Mouse (Mus musculus): ENCODE data around the gene Ccdc186.

The Ccdc186 gene

GRCm38 (mm10) chr19:56746618-56747017 is 75.4 kb downstream of the Ccdc186 start:
- TF ChIP-seq GATA4 (IDR thresholded peaks at IDR 0.05; ENCODE audit: insufficient replicate concordance, low read length): no peak

- no peak for TF ChIP-seq GATA4 (IDR thresholded peaks at IDR 0.05; ENCODE audit: insufficient replicate concordance, low read length)
Observed at GRCm38 (mm10) chr19:56745528-56745927, 76.5 kb downstream of the Ccdc186 start.

- no peak for TF ChIP-seq GATA4 (IDR thresholded peaks at IDR 0.05; ENCODE audit: insufficient replicate concordance, low read length)
Observed at GRCm38 (mm10) chr19:56745061-56745460, 76.9 kb downstream of the Ccdc186 start.

Measured in liver, adult (tissue).